Mouse (Mus musculus): ENCODE results near the gene Ndufa11.

The Ndufa11 gene

GRCm38 (mm10) chr17:56717363-56718058, at the start of gene Ndufa11, which contains the start of gene Vmac:
Gene Ndufa11, plus strand, starts transcription at chr17:56717767.
Gene Vmac, minus strand, starts transcription at chr17:56718022.
- peak; percentile 57 to 86 for DNase-seq (ENCODE audit: low read depth in 1 of 2, low spot score in 2 of 2)

- peak in 1 of 2 experiments; percentile 63 for DNase-seq (ENCODE audit: low read depth in 1 of 2, low spot score in 2 of 2)
Observed at GRCm38 (mm10) chr17:56668384-56669144, 49.0 kb upstream of the Ndufa11 start.

- no peak for DNase-seq (ENCODE audit: low read depth in 1 of 2, low spot score in 2 of 2)
Observed at GRCm38 (mm10) chr17:56669766-56670165, 47.8 kb upstream of the Ndufa11 start.

GRCm38 (mm10) chr17:56672941-56673646, 44.5 kb upstream of the Ndufa11 start, which contains the start of gene Ranbp3:
Gene Ranbp3, plus strand, starts transcription at chr17:56673294.
- DNase-seq (ENCODE audit: low read depth in 1 of 2, low spot score in 2 of 2) = peak; percentile 99

GRCm38 (mm10) chr17:56673647-56674416, 43.7 kb upstream of the Ndufa11 start:
- DNase-seq (ENCODE audit: low read depth in 1 of 2, low spot score in 2 of 2) = peak in 1 of 2 experiments; percentile 5

- no peak for DNase-seq (ENCODE audit: low read depth in 1 of 2, low spot score in 2 of 2)
Observed at GRCm38 (mm10) chr17:56681791-56682190, 35.8 kb upstream of the Ndufa11 start.

GRCm38 (mm10) chr17:56682880-56683279, 34.7 kb upstream of the Ndufa11 start:
- no peak for DNase-seq (ENCODE audit: low read depth in 1 of 2, low spot score in 2 of 2)

GRCm38 (mm10) chr17:56683546-56684140, 33.9 kb upstream of the Ndufa11 start:
- no peak for DNase-seq (ENCODE audit: low read depth in 1 of 2, low spot score in 2 of 2)

GRCm38 (mm10) chr17:56684649-56685048, 32.9 kb upstream of the Ndufa11 start:
- no peak for DNase-seq (ENCODE audit: low read depth in 1 of 2, low spot score in 2 of 2)

GRCm38 (mm10) chr17:56686801-56687200, 30.8 kb upstream of the Ndufa11 start:
- no peak for DNase-seq (ENCODE audit: low read depth in 1 of 2, low spot score in 2 of 2)

GRCm38 (mm10) chr17:56688045-56688444, 29.5 kb upstream of the Ndufa11 start:
- no peak for DNase-seq (ENCODE audit: low read depth in 1 of 2, low spot score in 2 of 2)

GRCm38 (mm10) chr17:56688689-56689088, 28.9 kb upstream of the Ndufa11 start:
- DNase-seq (ENCODE audit: low read depth in 1 of 2, low spot score in 2 of 2) = no peak

GRCm38 (mm10) chr17:56693395-56693794, 24.2 kb upstream of the Ndufa11 start:
- no peak for DNase-seq (ENCODE audit: low read depth in 1 of 2, low spot score in 2 of 2)

GRCm38 (mm10) chr17:56693851-56694310, 23.7 kb upstream of the Ndufa11 start:
- DNase-seq (ENCODE audit: low read depth in 1 of 2, low spot score in 2 of 2) = no peak

GRCm38 (mm10) chr17:56700451-56700850, 17.1 kb upstream of the Ndufa11 start:
- DNase-seq (ENCODE audit: low read depth in 1 of 2, low spot score in 2 of 2) = no peak

GRCm38 (mm10) chr17:56703038-56703437, 14.5 kb upstream of the Ndufa11 start:
- no peak for DNase-seq (ENCODE audit: low read depth in 1 of 2, low spot score in 2 of 2)

- no peak for DNase-seq (ENCODE audit: low read depth in 1 of 2, low spot score in 2 of 2)
Observed at GRCm38 (mm10) chr17:56706515-56706914, 11.1 kb upstream of the Ndufa11 start.

- no peak for DNase-seq (ENCODE audit: low read depth in 1 of 2, low spot score in 2 of 2)
Observed at GRCm38 (mm10) chr17:56708692-56709091, 8.9 kb upstream of the Ndufa11 start.

GRCm38 (mm10) chr17:56709708-56710107, 7.9 kb upstream of the Ndufa11 start:
- no peak for DNase-seq (ENCODE audit: low read depth in 1 of 2, low spot score in 2 of 2)

GRCm38 (mm10) chr17:56715360-56715759, 2.2 kb upstream of the Ndufa11 start:
- no peak for DNase-seq (ENCODE audit: low read depth in 1 of 2, low spot score in 2 of 2)

Measured in monocyte, adult 2 months (primary cell).